Mouse (Mus musculus) gastrocnemius, postnatal 4 days (tissue): ENCODE results near the gene Scamp2. TPM values are rescaled to one million over a fixed set of nuclear protein-coding genes. Genes with fewer than 3 reads are reported as not detected.

Experiments used
- DNase-seq, 2 experiments: peaks; one replicate each; pipeline ENCODE4 v3.0.0; 2021 to 2022; ENCODE audit warnings: low spot score in 2 of 2, mixed read lengths in 2 of 2
- long read RNA-seq, 2 experiments: library from polyadenylated mRNA; stranded (forward); transcript quantifications; one replicate each; pipeline ENCODE4 v2.0.0; 2021
- total RNA-seq, 2 experiments: library from RNA; stranded (reverse); gene quantifications; 2 replicates each; pipeline ENCODE4 v1.2.3; 2021

Scamp2 gene
- total RNA-seq = 10 to 100 TPM; 68.2 to 75.6 TPM
- long read RNA-seq, experiment 1, transcript Scamp2-201 (9 exons, 2,340 nt) = major isoform, 163 of 181 reads
- long read RNA-seq, experiment 1, partial matches to known transcripts = 7 of 181 reads
- long read RNA-seq, experiment 1, other reads (novel, unspliced or antisense) = 8 of 181 reads
- long read RNA-seq, experiment 2, transcript Scamp2-201 (9 exons, 2,340 nt) = major isoform, 147 of 175 reads
- long read RNA-seq, experiment 2, partial matches to known transcripts = 10 of 175 reads
- long read RNA-seq, experiment 2, other reads (novel, unspliced or antisense) = 17 of 175 reads

GRCm38 (mm10) chr9:57560861-57561710, at the start of gene Scamp2:
Gene Scamp2 (plus strand): TSS chr9:57560943.
- DNase-seq = peak; percentile 82 to 94

DNA sequence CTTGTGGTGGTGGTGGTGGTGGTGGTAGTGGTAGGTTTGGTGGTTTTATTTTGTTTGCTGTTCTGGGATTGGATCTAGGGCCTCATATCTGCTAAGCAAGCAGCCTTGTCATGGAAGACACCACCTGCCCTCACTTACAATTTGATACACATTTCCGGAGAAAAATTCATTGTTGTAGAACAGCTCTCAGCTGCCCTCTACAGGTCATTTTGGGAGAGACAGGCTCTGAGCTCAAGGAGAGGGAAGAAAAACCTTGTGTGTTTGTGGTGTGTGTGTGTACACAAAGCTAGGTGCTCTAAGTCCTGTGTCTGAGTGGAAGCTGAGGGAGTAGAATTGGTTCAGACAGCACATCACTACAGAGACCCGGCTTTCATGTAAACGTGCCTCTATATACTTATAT, 43.6 kb upstream of the Scamp2 start:
- peak in 1 of 2 experiments; percentile 51 for DNase-seq

GRCm38 (mm10) chr9:57520375-57521055, 40.2 kb upstream of the Scamp2 start:
- no peak for DNase-seq

GRCm38 (mm10) chr9:57521056-57521911, 39.5 kb upstream of the Scamp2 start, which contains the start of gene Cox5a:
Gene Cox5a (plus strand): TSS chr9:57521274.
- peak; percentile 93 to 96 for DNase-seq

DNA sequence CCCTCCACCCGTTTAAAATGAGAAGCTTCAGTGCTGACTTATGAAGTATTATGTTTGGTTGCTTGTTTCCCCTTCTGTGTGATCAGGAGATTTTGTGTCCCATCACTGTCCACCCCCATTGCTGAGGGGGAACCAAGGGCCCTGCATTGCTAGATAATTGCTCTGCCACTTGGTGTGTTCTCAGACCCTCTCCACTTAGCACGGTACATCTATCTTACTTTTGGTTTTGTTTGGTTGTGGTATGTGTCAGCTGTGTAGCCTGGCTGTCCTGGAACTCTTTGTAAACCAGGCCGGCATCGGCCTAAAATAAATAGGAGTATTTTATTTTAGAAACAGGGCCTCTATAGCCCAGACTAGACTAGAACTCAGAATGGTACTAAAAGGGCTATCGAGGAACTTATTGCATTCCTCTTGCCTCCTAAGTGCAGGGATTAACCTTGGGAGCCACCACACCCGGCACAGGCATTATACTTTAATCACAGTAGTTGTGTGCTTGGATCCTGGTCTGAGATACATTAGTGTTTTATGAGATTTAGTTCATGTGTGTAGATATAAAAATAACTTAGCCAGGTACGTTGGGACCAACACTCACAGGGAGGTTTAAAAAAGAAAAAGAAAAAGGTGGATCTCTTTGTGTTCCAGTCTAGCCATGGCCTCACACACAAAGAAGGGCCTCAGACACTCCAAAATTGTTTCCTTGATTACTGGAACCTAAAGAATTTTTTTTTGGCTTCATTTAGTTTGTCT, 38.5 kb upstream of the Scamp2 start:
- no peak for DNase-seq

GRCm38 (mm10) chr9:57522861-57523246, 37.9 kb upstream of the Scamp2 start:
- DNase-seq = no peak

- DNase-seq = no peak
Measured at GRCm38 (mm10) chr9:57523754-57524153, 37.0 kb upstream of the Scamp2 start.

- DNase-seq = no peak
Measured at GRCm38 (mm10) chr9:57524439-57524838, 36.3 kb upstream of the Scamp2 start.

GRCm38 (mm10) chr9:57525516-57525915, 35.2 kb upstream of the Scamp2 start:
- no peak for DNase-seq

DNA sequence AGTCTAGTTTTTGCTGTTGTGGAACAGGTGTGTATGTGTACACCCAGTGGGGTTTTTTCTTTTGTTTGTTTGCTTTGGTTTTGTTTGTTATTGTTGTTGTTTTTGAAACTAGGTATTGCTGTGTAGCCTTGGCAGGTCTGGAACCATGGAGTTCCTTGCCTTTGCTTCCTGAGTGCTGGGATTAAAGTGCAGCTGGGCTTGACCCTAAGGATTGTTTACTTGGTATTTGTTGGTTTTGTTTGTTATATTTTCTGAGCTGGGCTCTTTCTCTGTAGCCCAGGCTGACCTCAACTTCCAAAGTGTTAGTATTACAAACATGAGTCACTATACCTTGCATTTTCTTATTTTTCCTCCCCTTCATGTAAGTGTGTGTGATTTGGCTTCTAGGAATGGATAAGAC, 34.3 kb upstream of the Scamp2 start:
- DNase-seq = no peak

GRCm38 (mm10) chr9:57531946-57532345, 28.8 kb upstream of the Scamp2 start:
- DNase-seq = no peak

- no peak for DNase-seq
Measured at GRCm38 (mm10) chr9:57536362-57536761, 24.4 kb upstream of the Scamp2 start.

DNA sequence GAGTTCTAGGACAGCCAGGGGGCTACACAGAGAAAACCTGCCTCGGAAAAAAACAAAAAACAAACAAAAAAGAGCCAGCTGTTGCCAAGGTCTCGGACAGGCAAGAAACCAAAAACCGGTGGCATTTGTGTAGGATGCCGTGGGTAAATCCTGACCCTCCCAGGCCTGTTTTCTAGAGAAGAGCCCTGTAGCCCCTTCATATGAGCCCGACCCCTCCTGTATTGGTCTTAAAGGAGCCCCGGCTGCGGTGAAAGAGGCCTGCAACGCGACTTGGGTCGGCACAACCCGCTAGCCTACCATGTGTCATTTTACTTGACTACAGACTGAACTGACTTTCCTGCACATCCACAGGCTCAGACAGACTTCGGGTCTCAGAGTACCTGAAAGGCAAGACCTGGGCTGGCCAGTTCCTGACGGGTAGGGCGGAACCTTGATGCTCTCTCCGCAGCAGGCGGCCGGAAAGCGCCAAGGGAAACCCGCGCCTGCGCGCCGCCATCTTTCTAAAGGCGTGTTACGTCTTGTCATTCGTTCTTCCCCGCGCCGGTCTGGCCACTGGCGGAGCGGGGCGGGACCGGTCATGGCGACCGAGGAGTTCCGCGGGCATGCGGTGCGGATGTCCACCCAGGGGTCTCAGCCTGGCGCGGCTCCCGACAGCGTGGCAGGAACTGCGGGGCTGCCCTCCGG, 23.6 kb upstream of the Scamp2 start, which contains the start of gene Fam219b:
Gene Fam219b, plus strand, starts transcription at position 485 of the 684 bp plus-strand sequence.
- DNase-seq = peak; percentile 76 to 93

DNA sequence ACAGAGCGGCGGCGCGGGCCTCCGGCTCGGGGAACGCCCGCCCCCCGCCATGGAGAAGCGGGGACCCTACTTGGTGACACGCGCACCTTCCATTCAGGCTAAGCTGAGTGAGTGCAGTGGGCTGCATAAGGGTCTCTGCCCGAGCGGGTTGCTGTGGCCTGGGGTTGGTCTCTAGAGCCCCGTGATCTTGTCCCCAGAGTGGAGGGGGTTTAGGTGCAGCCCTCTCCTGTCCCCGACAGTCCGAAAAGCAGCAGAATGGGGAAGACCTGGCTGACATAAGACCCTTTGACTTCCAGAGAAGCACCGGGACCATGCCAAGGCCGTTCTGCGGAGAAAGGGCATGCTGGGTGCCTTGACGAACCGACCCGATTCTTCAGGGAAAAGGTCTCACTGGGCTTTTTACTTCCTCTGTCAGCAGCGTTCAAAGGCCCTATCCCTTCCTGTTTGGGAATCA, 23.0 kb upstream of the Scamp2 start:
- DNase-seq = no peak

DNA sequence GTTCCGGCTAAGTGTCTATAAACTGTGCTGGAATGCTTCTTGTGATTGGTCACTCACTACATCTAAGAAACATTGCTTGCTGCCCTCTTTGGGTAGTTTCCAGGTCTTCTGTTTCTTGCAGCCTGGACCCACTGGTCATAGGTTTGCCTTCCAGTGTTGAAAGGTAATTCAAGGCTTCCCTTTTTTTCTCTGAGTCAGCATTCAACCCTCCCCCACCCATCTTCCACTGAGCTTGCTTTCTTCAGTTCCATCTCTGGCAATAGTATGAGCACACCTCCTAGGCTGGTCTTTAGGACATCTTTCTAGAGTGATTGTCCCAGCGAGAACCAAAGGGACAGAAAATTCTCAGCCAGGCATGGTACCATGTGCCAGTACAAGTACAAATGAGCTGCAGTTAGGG, 21.2 kb upstream of the Scamp2 start:
- no peak for DNase-seq

DNA sequence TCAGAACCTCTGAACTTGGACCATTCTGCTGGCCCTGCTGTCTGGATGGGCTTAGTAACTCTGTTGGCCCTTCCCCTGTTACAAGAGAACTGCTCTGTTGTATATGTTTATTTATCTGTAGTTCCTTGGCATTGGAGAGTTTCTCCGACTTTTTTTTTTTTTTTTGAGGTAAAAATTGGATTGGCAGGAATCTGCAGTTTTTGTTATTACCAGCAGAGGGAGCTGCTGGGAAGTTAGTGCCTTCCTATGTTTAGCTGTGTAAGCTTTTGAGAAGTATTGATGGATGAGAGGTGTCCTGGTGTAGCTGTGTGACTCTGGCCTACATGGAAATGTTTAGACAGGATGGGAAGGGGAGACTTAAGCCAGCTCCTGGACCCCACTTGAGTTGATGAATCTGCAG, 19.4 kb upstream of the Scamp2 start:
- DNase-seq = peak in 1 of 2 experiments; percentile 39

GRCm38 (mm10) chr9:57543951-57544350, 16.8 kb upstream of the Scamp2 start:
- no peak for DNase-seq

- DNase-seq = no peak
Measured at GRCm38 (mm10) chr9:57547287-57547686, 13.5 kb upstream of the Scamp2 start.

- DNase-seq = no peak
Measured at GRCm38 (mm10) chr9:57547869-57548268, 12.9 kb upstream of the Scamp2 start.
